Mouse (Mus musculus) intestine, postnatal 0 days (tissue): ENCODE data around the gene Dlx1. TPM values are rescaled to one million over a fixed set of nuclear protein-coding genes. Genes with fewer than 3 reads are reported as not detected.

Experiments
- ATAC-seq: fragments of 200-750 bp; cut with Nextera tagmentation; 2 replicates; pipeline ENCODE4 v1.8.0; 2017; ENCODE audit warnings: mild to moderate bottlenecking, moderate TSS enrichment, moderate library complexity
- H3K27ac ChIP-seq: fragments of 300-500 bp; sonication (generic); 2 replicates; pipeline ENCODE4 v1.5.1; 2014; ENCODE audit warnings: mild to moderate bottlenecking, low read depth, low read length, moderate library complexity
- H3K27me3 ChIP-seq: fragments of 300-500 bp; sonication (generic); replicated peaks from 2 replicates; pipeline ENCODE4 v1.6.1; 2014; ENCODE audit warnings: low read length, mixed read lengths; ENCODE audit not compliant: control insufficient read depth, insufficient read depth
- H3K36me3 ChIP-seq: fragments of 300-500 bp; sonication (generic); 2 replicates; pipeline ENCODE4 v1.6.1; 2014; ENCODE audit warnings: mild to moderate bottlenecking, moderate library complexity; ENCODE audit not compliant: control insufficient read depth, insufficient read depth
- H3K4me1 ChIP-seq: fragments of 300-500 bp; sonication (generic); replicated peaks from 2 replicates; pipeline ENCODE4 v1.6.1; 2014; ENCODE audit warnings: antibody characterized with exemption, low read length, mixed read lengths; ENCODE audit not compliant: control insufficient read depth, insufficient read depth
- H3K4me2 ChIP-seq: fragments of 300-500 bp; sonication (generic); replicated peaks from 2 replicates; pipeline ENCODE4 v1.6.1; 2014; ENCODE audit warnings: low read depth, mild to moderate bottlenecking, moderate library complexity
- H3K4me3 ChIP-seq: fragments of 300-500 bp; sonication (generic); 2 replicates; pipeline ENCODE4 v1.5.1; 2014; ENCODE audit warnings: low read depth, low read length
- H3K9ac ChIP-seq: fragments of 300-500 bp; sonication (generic); 2 replicates; pipeline ENCODE4 v1.6.1; 2014; ENCODE audit warnings: mild to moderate bottlenecking, low read depth, low read length
- H3K9me3 ChIP-seq: fragments of 300-500 bp; sonication (generic); 2 replicates; pipeline ENCODE4 v1.6.1; 2016; ENCODE audit warnings: mixed run types; ENCODE audit not compliant: control insufficient read depth
- CTCF ChIP-seq: sonication (generic); IDR thresholded peaks from 2 replicates; pipeline ENCODE4 v1.5.1; 2016; ENCODE audit warnings: low read depth, mild to moderate bottlenecking, control low read depth, antibody characterized with exemption, moderate library complexity
- WGBS: fragments of 180-500 bp; shearing (Covaris S2); extraction: QIAGEN DNeasy Blood & Tissue Kit; methylation state at CpG from one replicate; pipeline ENCODE4 v1.1.7; 2014; 5-methylcytosine and 5-hydroxymethylcytosine counted together
- polyA plus RNA-seq: library from polyadenylated mRNA; unstranded; fragments of >200 nt; fragmentation: Nextera tagmentation; extraction: Ambion mirVana; gene quantifications from 2 replicates; pipeline ENCODE4 v1.2.1, GENCODE M21; 2015

Gene Dlx1
- polyA plus RNA-seq, 1 experiment from 2014 or later: 1.8 TPM

DNA sequence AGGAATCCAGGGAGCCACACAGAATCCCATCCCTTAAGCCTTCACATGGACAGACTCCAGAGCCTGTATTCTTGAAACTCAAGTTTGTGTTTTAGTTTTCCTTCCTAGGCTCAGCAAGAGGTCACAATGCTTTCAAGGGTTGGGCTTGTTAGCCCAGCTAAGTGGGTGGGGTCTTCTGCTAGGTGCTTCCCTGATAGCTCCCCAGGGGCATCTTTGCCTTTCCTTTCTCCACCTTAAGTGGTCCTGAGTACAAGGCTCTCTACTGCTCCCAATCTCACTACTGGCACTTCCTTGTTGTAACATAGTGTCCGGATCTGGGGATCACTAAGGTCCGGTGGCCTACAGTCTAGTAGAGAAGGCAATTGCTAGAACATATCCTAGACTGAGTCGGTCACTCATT is 22.4 kb downstream of the Dlx1 start:
- Histone ChIP-seq H3K4me1 (no peaks in the 10 kb centered on the region), H3K9me3 (no peaks in the 10 kb centered on the region), H3K27me3 (peaks cover 82% of the 10 kb centered on the region), H3K4me2 (no peak overlapping the region), H3K27ac (no peak overlapping the region), H3K9ac (no peak overlapping the region), H3K4me3 (no peak overlapping the region), H3K36me3 (no peaks in the 10 kb centered on the region)
- no peak for TF ChIP-seq CTCF
- WGBS: 19% methylated on average over 3 of the region's 3 CpGs
- no peak for ATAC-seq

DNA sequence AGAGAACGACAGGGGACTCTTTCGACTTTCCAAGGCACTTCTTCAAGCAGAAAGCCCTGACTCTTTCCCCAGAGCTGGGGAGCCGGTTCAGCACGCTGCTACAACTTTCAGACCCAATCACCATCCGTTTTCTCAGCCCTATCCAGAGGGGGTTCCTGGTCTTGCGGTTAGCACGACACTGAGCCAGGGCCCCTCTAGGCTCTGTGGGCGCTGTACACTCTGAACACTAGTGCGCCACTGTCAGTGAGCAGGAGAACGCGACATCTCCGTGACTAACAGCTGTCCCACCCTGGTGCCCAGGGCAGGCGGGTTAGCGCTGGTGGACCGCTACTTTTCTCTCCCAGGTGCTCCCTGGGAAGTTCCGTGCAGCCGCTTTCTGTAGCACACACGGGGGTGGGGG is 23.8 kb downstream of the Dlx1 start:
- no peaks in the 10 kb centered on the region for H3K4me1 ChIP-seq
- H3K27ac ChIP-seq: no peak overlapping the region
- no peak overlapping the region for H3K9ac ChIP-seq
- ATAC-seq: no peak
- H3K4me2 ChIP-seq: no peak overlapping the region
- no peaks in the 10 kb centered on the region for H3K9me3 ChIP-seq
- no peak for TF ChIP-seq CTCF
- peaks cover 70% of the 10 kb centered on the region for H3K27me3 ChIP-seq
- H3K4me3 ChIP-seq: no peak overlapping the region
- no peaks in the 10 kb centered on the region for H3K36me3 ChIP-seq
- under 1% methylated on average over 18 of the region's 18 CpGs for WGBS

DNA sequence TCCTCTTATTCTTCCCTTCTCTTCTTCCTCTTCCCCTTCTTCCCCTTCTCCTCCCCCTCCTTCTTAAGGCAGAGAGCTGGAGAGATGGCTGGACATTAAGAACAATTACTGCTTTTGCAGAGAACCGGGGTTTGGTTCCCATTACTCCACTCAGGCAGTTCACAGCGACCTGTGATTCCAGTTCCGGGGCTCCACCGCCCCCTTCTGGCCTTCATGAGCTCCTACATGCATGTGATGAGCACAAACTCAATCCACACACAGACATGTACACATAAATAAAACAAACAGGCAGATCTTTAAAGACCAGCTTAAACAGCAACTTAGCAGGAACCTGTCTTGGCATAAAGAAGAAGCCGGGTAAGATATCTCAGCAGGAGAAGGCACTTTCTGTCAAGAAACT is 28.2 kb downstream of the Dlx1 start:
- H3K4me2 ChIP-seq: no peak overlapping the region
- H3K4me1 ChIP-seq: no peaks in the 10 kb centered on the region
- H3K9me3 ChIP-seq: no peaks in the 10 kb centered on the region
- no peaks in the 10 kb centered on the region for H3K36me3 ChIP-seq
- no peak for ATAC-seq
- peaks cover 33% of the 10 kb centered on the region for H3K27me3 ChIP-seq
- 64% methylated on average over 5 of the region's 5 CpGs for WGBS
- no peak overlapping the region for H3K27ac ChIP-seq
- no peak for TF ChIP-seq CTCF
- no peak overlapping the region for H3K4me3 ChIP-seq
- H3K9ac ChIP-seq: no peak overlapping the region

DNA sequence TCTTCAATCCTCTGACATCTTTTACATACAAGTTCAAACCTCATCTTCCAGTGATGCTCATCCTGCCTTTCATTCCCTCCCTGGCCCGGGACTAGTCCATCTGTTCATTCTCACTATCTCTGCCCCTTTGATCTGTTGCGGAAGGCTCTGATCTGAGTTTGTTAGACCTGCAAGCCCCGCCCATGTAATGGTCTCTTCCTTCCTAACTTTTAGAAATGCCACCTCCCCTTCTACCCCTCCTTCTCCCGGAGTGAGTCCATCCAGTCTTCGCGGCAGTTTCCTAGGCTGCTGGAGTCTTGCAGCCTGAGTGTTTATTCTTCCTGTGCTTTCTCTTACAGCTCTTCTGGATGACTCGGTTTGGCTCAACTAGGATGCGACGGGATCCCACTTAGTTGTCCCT is 38.6 kb downstream of the Dlx1 start:
- Histone ChIP-seq H3K4me3 (no peak overlapping the region), H3K27me3 (no peaks in the 10 kb centered on the region), H3K4me2 (no peak overlapping the region), H3K36me3 (no peaks in the 10 kb centered on the region), H3K4me1 (no peaks in the 10 kb centered on the region), H3K9ac (no peak overlapping the region), H3K27ac (no peak overlapping the region), H3K9me3 (no peaks in the 10 kb centered on the region)
- ATAC-seq: no peak
- no peak for TF ChIP-seq CTCF
- whole genome bisulfite sequencing: 68% methylated on average over 9 of the region's 9 CpGs

DNA sequence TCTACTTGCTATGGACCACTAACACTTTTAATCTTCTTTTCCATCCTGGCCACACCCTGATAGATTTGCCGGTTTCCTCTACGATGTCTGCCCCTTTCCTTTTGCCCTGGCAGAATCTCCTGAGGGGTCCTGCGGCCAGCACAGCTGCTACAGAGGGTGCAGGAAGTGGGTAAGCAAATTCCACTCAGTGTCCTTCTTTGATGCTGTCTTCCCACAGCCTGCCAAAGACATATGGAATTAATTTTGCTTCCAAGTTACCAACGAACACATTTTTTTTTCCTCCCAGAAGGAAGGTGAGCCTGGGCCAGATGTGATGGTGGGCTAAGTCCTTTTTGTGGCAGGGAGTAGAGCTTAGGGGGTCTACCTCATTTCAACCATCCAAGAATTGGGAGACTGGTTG is 45.8 kb downstream of the Dlx1 start:
- H3K27me3 ChIP-seq: no peaks in the 10 kb centered on the region
- H3K27ac ChIP-seq: no peak overlapping the region
- 59% methylated on average over 4 of the region's 4 CpGs for WGBS
- H3K4me3 ChIP-seq: no peak overlapping the region
- H3K9me3 ChIP-seq: no peaks in the 10 kb centered on the region
- ATAC-seq: no peak
- H3K4me2 ChIP-seq: no peak overlapping the region
- no peaks in the 10 kb centered on the region for H3K36me3 ChIP-seq
- no peak overlapping the region for H3K9ac ChIP-seq
- H3K4me1 ChIP-seq: no peaks in the 10 kb centered on the region
- no peak for TF ChIP-seq CTCF

DNA sequence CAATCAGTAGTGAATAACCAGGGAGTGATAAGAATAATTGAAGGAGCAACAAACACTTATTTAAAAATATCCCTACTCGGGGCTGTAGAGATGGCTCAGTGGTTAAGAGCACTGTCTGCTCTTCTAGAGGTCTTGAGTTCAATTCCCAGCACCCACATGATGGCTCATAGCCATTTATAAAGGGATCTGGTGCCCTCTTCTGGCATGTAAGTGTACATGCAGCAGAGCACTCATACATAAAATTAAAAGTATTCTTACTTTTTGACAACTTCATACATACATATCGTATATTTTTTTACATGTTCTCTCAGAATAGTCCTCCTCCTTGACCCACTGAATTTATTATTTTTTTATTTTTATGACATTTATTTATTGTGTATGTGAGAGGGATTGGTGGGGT is 49.1 kb downstream of the Dlx1 start:
- no peak overlapping the region for H3K27ac ChIP-seq
- H3K4me2 ChIP-seq: no peak overlapping the region
- H3K9ac ChIP-seq: no peak overlapping the region
- no peaks in the 10 kb centered on the region for H3K4me1 ChIP-seq
- no peaks in the 10 kb centered on the region for H3K9me3 ChIP-seq
- ATAC-seq: no peak
- H3K36me3 ChIP-seq: no peaks in the 10 kb centered on the region
- 0 out of 2 replicates have a peak, but pooled peaks have one; percentile 14 for TF ChIP-seq CTCF
- no peak overlapping the region for H3K4me3 ChIP-seq
- WGBS: 94% methylated on average over 2 of the region's 2 CpGs
- H3K27me3 ChIP-seq: peaks cover 8% of the 10 kb centered on the region
